Mouse (Mus musculus): ENCODE measurements around the gene Sh2d3c.

- TF ChIP-seq CTCF (IDR thresholded peaks at IDR 0.05; ENCODE audit: control insufficient read depth, insufficient read depth, low read length) (no peak), POLR2A (IDR thresholded peaks at IDR 0.05; ENCODE audit: borderline replicate concordance, control insufficient read depth, low read depth, low read length) (no peak)
These were observed 19.7 kb upstream of the Sh2d3c start for GRCm38 (mm10) chr2:32700966-32701743.

Data from bone marrow, adult 2 months (tissue).